Mouse (Mus musculus) myocyte (in vitro differentiated cells): Measurements from ENCODE around the gene Surf4.

Experiments used
- MAX ChIP-seq: IDR thresholded peaks from one replicate; pipeline ENCODE4 v1.6.1; 2011; ENCODE audit warnings: low read depth, mild to moderate bottlenecking, control low read depth
- POLR2A ChIP-seq: IDR thresholded peaks from one replicate; pipeline ENCODE4 v1.6.1; 2011; ENCODE audit warnings: low read depth, mild to moderate bottlenecking, control low read depth, moderate library complexity; ENCODE audit not compliant: insufficient read length
- TCF3 ChIP-seq: IDR thresholded peaks from one replicate; pipeline ENCODE4 v1.6.1; 2011; ENCODE audit warnings: low read depth, control low read depth; ENCODE audit not compliant: insufficient read length
- USF1 ChIP-seq: IDR thresholded peaks from one replicate; pipeline ENCODE4 v1.6.1; 2011; ENCODE audit warnings: low read depth, mild to moderate bottlenecking, control low read depth, moderate library complexity

DNA sequence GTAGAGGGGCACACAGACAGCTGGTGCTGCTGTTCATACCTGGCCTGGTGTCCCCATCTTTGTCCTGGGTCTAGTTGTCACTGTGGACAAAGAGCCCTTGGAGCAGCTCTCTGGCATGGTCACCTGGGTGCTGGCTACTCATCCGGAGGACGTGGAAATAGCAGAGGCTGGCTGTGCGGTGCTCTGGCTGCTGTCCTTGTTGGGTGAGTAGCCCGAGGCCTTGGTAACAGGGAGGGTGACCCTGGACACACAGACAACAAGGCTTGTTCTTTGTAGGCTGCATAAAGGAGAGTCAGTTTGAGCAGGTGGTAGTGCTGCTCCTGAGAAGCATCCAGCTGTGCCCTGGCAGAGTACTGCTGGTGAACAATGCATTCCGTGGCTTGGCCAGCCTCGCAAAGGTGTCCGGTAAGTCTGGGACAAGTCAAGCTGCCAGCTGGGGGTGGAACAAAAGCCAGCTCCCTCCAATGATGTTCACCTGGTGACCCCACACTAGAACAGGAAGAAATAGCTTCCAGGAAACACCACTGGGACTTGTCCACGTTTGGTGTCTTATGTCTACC lies 17.7 kb upstream of the Surf4 start:
- no peak for TF ChIP-seq MAX
- no peak for TF ChIP-seq USF1
- no peak for TF ChIP-seq POLR2A
- TF ChIP-seq TCF3, result no peak
